Mouse (Mus musculus): ENCODE data around the gene Nudt9.

Gene Nudt9

GRCm38 (mm10) chr5:104035824-104036223 is 10.3 kb upstream of the Nudt9 start:
- DNase-seq (ENCODE audit: extremely low read depth, low read depth, low spot score), result no peak

- no peak for DNase-seq (ENCODE audit: extremely low read depth, low read depth, low spot score)
Observed at GRCm38 (mm10) chr5:104036686-104037085, 9.4 kb upstream of the Nudt9 start.

- DNase-seq (ENCODE audit: extremely low read depth, low read depth, low spot score), result no peak
Observed at GRCm38 (mm10) chr5:104039154-104039932, 6.8 kb upstream of the Nudt9 start.

GRCm38 (mm10) chr5:104042906-104043305 is 3.2 kb upstream of the Nudt9 start:
- no peak for DNase-seq (ENCODE audit: extremely low read depth, low read depth, low spot score)

GRCm38 (mm10) chr5:104043704-104044103 is 2.4 kb upstream of the Nudt9 start:
- DNase-seq (ENCODE audit: extremely low read depth, low read depth, low spot score), result no peak

GRCm38 (mm10) chr5:104047200-104048105 is 1.3 kb downstream of the Nudt9 start:
- no peak for DNase-seq (ENCODE audit: extremely low read depth, low read depth, low spot score)

GRCm38 (mm10) chr5:104048139-104048538 is 2.0 kb downstream of the Nudt9 start:
- DNase-seq (ENCODE audit: extremely low read depth, low read depth, low spot score), result no peak

GRCm38 (mm10) chr5:104052956-104053355 is 6.8 kb downstream of the Nudt9 start:
- no peak for DNase-seq (ENCODE audit: extremely low read depth, low read depth, low spot score)

- no peak for DNase-seq (ENCODE audit: extremely low read depth, low read depth, low spot score)
Observed at GRCm38 (mm10) chr5:104054938-104055337, 8.8 kb downstream of the Nudt9 start.

GRCm38 (mm10) chr5:104055816-104056215 is 9.7 kb downstream of the Nudt9 start:
- no peak for DNase-seq (ENCODE audit: extremely low read depth, low read depth, low spot score)

GRCm38 (mm10) chr5:104056295-104056694 is 10.2 kb downstream of the Nudt9 start:
- DNase-seq (ENCODE audit: extremely low read depth, low read depth, low spot score), result no peak

GRCm38 (mm10) chr5:104058021-104058420 is 11.9 kb downstream of the Nudt9 start:
- no peak for DNase-seq (ENCODE audit: extremely low read depth, low read depth, low spot score)

GRCm38 (mm10) chr5:104059628-104060027 is 13.5 kb downstream of the Nudt9 start:
- no peak for DNase-seq (ENCODE audit: extremely low read depth, low read depth, low spot score)

- DNase-seq (ENCODE audit: extremely low read depth, low read depth, low spot score), result no peak
Observed at GRCm38 (mm10) chr5:104060429-104060828, 14.3 kb downstream of the Nudt9 start.

GRCm38 (mm10) chr5:104061936-104062772 is 16.0 kb downstream of the Nudt9 start:
- DNase-seq (ENCODE audit: extremely low read depth, low read depth, low spot score), result no peak

- DNase-seq (ENCODE audit: extremely low read depth, low read depth, low spot score), result no peak
Observed at GRCm38 (mm10) chr5:104062773-104063551, 16.9 kb downstream of the Nudt9 start.

GRCm38 (mm10) chr5:104068751-104069150 is 22.6 kb downstream of the Nudt9 start:
- DNase-seq (ENCODE audit: extremely low read depth, low read depth, low spot score), result no peak

- DNase-seq (ENCODE audit: extremely low read depth, low read depth, low spot score), result no peak
Observed at GRCm38 (mm10) chr5:104071048-104071447, 24.9 kb downstream of the Nudt9 start.

GRCm38 (mm10) chr5:104072272-104072886 is 26.3 kb downstream of the Nudt9 start:
- no peak for DNase-seq (ENCODE audit: extremely low read depth, low read depth, low spot score)

- no peak for DNase-seq (ENCODE audit: extremely low read depth, low read depth, low spot score)
Observed at GRCm38 (mm10) chr5:104073602-104074001, 27.5 kb downstream of the Nudt9 start.
